Mouse (Mus musculus) right cerebral cortex, adult 18-20 months (tissue): ENCODE data around the gene Gstt4.
"Not testable (repeated sequence)": the region's sequence is repeated elsewhere in the genome, so short reads cannot be mapped to it uniquely, and the experiment has no call there.

ENCODE experiments used
- DNase-seq: peaks from one replicate; pipeline ENCODE4 v3.0.0; 2022; ENCODE audit warnings: mixed read lengths

Gene Gstt4

GRCm38 (mm10) chr10:75788277-75788676 lies 34.1 kb downstream of the Gstt4 start:
- DNase-seq = peak; percentile 39

GRCm38 (mm10) chr10:75785442-75785841 lies 36.9 kb downstream of the Gstt4 start:
- no peak for DNase-seq

GRCm38 (mm10) chr10:75780769-75781578 lies 41.4 kb downstream of the Gstt4 start, which contains the start of the genes Gm20441 and Gstt3:
Gm20441 (minus strand) TSS chr10:75780954.
Gstt3 (minus strand) TSS chr10:75781414.
- peak; percentile 10 for DNase-seq

- DNase-seq = no peak
Observed at GRCm38 (mm10) chr10:75779206-75780174, 42.9 kb downstream of the Gstt4 start.

- DNase-seq = no peak
Observed at GRCm38 (mm10) chr10:75777885-75778284, 44.5 kb downstream of the Gstt4 start.

GRCm38 (mm10) chr10:75776562-75776961 lies 45.8 kb downstream of the Gstt4 start:
- no peak for DNase-seq

- DNase-seq = no peak
Observed at GRCm38 (mm10) chr10:75774587-75774986, 47.8 kb downstream of the Gstt4 start.

- no peak for DNase-seq
Observed at GRCm38 (mm10) chr10:75774102-75774501, 48.2 kb downstream of the Gstt4 start.

GRCm38 (mm10) chr10:75772795-75773664 lies 49.3 kb downstream of the Gstt4 start, which contains the start of gene Ddt:
Ddt (minus strand) TSS chr10:75773414.
- DNase-seq = peak; percentile 91

GRCm38 (mm10) chr10:75767756-75768155 lies 54.6 kb downstream of the Gstt4 start:
- not testable (repeated sequence) for DNase-seq

GRCm38 (mm10) chr10:75766856-75767255 lies 55.5 kb downstream of the Gstt4 start:
- DNase-seq = no peak
